8 mouse cellular contexts compared by ENCODE assay signal in genomic region chr2:104816866-104817439, GRCm38 (mm10). TPM values are rescaled to one million over a fixed set of nuclear protein-coding genes. Genes with fewer than 3 reads are reported as not detected.
A peak's percentile ranks its signal among the peaks of the same experiment; 100 is the strongest.
DNase-seq lines count a peak whose midpoint lies in the region; ATAC-seq and TF ChIP-seq lines count a peak whose summit lies in the region.

No protein-coding gene starts in this region.

- H3K9me3 ChIP-seq in CH12.LX (replicated peaks; ENCODE audit: low read length), result no peaks in the 10 kb centered on the region
- H3K9me3 ChIP-seq in forebrain, embryonic 11.5 days (ENCODE audit: control insufficient read depth, low read length), result no peaks in the 10 kb centered on the region
- H3K9me3 ChIP-seq in heart, embryonic 16.5 days (replicated peaks; ENCODE audit: control insufficient read depth, low read length), result no peaks in the 10 kb centered on the region
- no peaks in the 10 kb centered on the region for H3K9me3 ChIP-seq in liver, embryonic 13.5 days (replicated peaks)
- no peaks in the 10 kb centered on the region for H3K9me3 ChIP-seq in stomach, embryonic 14.5 days (ENCODE audit: control insufficient read depth, low read depth, low read length)

- peak in 1 of 2 experiments; percentile 49; a peak in 1 of 4 replicates for TF ChIP-seq CTCF in CH12.LX (conservative IDR thresholded peaks at IDR 0.05 in 1 of 2, IDR thresholded peaks at IDR 0.05 in 1 of 2; ENCODE audit: low read depth in 2 of 2, low read length in 2 of 2)

- dilution Hi-C loops in CH12.LX (cut with MboI; ENCODE audit: extremely low pct_ligation_motif_present, extremely low pct_unique_long_range_greater_than_20kb, low sequenced_read_pairs), result no loop called here

- H3K79me2 ChIP-seq in CH12.LX (replicated peaks; ENCODE audit: control insufficient read depth, extremely low read depth, insufficient read depth, poor library complexity, severe bottlenecking), result peaks cover 38% of the 10 kb centered on the region

- peak overlapping the region; percentile 97 for H3K4me2 ChIP-seq in CH12.LX (ENCODE audit: insufficient read depth, low read depth, poor library complexity, severe bottlenecking)
- peak overlapping the region; percentile 85 for H3K4me2 ChIP-seq in forebrain, embryonic 11.5 days (ENCODE audit: low read depth, low read length, severe bottlenecking)
- H3K4me2 ChIP-seq in heart, embryonic 16.5 days (ENCODE audit: low read depth, low read length), result peak overlapping the region; percentile 94
- H3K4me2 ChIP-seq in liver, embryonic 13.5 days, result peak overlapping the region; percentile 99
- H3K4me2 ChIP-seq in stomach, embryonic 14.5 days (replicated peaks; ENCODE audit: low read depth, low read length), result peak overlapping the region; percentile 76

- ATAC-seq in forebrain, embryonic 11.5 days (replicated peaks; ENCODE audit: low FRiP score), result peak; percentile 95
- ATAC-seq in heart, embryonic 16.5 days (replicated peaks; ENCODE audit: extremely low read depth, insufficient read depth, low FRiP score), result peak; percentile 92
- ATAC-seq in liver, embryonic 13.5 days (ENCODE audit: low read depth), result peak; percentile 93
- ATAC-seq in stomach, embryonic 14.5 days (ENCODE audit: insufficient number of reproducible peaks, insufficient read depth, low FRiP score, low read depth), result peak; percentile 94

- peaks cover 4 to 34% of the 10 kb centered on the region in 2 experiments; a peak in 3 of 4 replicates for H3K4me1 ChIP-seq in CH12.LX (ENCODE audit: control insufficient read depth in 1 of 2, insufficient read depth in 2 of 2)
- peaks cover 3% of the 10 kb centered on the region for H3K4me1 ChIP-seq in forebrain, embryonic 11.5 days (replicated peaks; ENCODE audit: control insufficient read depth, insufficient read depth, low read length)
- H3K4me1 ChIP-seq in heart, embryonic 16.5 days (ENCODE audit: control insufficient read depth, insufficient read depth, low read length), result peaks cover 17% of the 10 kb centered on the region
- H3K4me1 ChIP-seq in liver, embryonic 13.5 days (replicated peaks), result peaks cover 31% of the 10 kb centered on the region
- H3K4me1 ChIP-seq in stomach, embryonic 14.5 days (ENCODE audit: control insufficient read depth, insufficient read depth, low read length), result no peaks in the 10 kb centered on the region

- no peak for TF ChIP-seq RAD21 in CH12.LX (IDR thresholded peaks at IDR 0.05; ENCODE audit: low read depth, low read length)

- TF ChIP-seq POLR2A in CH12.LX (IDR thresholded peaks at IDR 0.05; ENCODE audit: low read depth, low read length), result peak; percentile 74; the same call in 1 of the 2 replicates

- peak overlapping the region; percentile 94 for H3K27ac ChIP-seq in CH12.LX (ENCODE audit: insufficient read depth, low read depth)
- H3K27ac ChIP-seq in forebrain, embryonic 11.5 days (ENCODE audit: low read depth, low read length), result peak overlapping the region; percentile 98
- peak overlapping the region; percentile 98 for H3K27ac ChIP-seq in heart, embryonic 16.5 days (ENCODE audit: low read length)
- peak overlapping the region; percentile 93 for H3K27ac ChIP-seq in liver, embryonic 13.5 days
- H3K27ac ChIP-seq in stomach, embryonic 14.5 days (ENCODE audit: low read length), result peak overlapping the region; percentile 97

- H3K36me3 ChIP-seq in CH12.LX (replicated peaks in 1 of 2; ENCODE audit: control insufficient read depth in 1 of 2, insufficient read depth in 1 of 2, low read length in 1 of 2), result no peaks in the 10 kb centered on the region
- no peaks in the 10 kb centered on the region for H3K36me3 ChIP-seq in forebrain, embryonic 11.5 days (ENCODE audit: control insufficient read depth, insufficient read depth, low read length)
- no peaks in the 10 kb centered on the region for H3K36me3 ChIP-seq in heart, embryonic 16.5 days (ENCODE audit: control insufficient read depth, insufficient read depth)
- no peaks in the 10 kb centered on the region for H3K36me3 ChIP-seq in liver, embryonic 13.5 days
- no peaks in the 10 kb centered on the region for H3K36me3 ChIP-seq in stomach, embryonic 14.5 days (ENCODE audit: control insufficient read depth, insufficient read depth, low read length)

- WGBS in forebrain, embryonic 11.5 days, result under 1% methylated on average over 33 of the region's 51 CpGs
- WGBS in heart, embryonic 16.5 days, result under 1% methylated on average over 31 of the region's 51 CpGs
- 1% methylated on average over 27 of the region's 51 CpGs for WGBS in liver, embryonic 13.5 days (ENCODE audit: insufficient replicate concordance)
- WGBS in stomach, embryonic 14.5 days, result 0% methylated on average over 45 of the region's 51 CpGs

- in situ Hi-C loops in CH12.LX (cut with MboI; ENCODE audit: low pct_ligation_motif_present, low pct_unique_long_range_greater_than_20kb, low sequenced_read_pairs), result no loop called here

- H3K27me3 ChIP-seq in CH12.LX (replicated peaks), result no peaks in the 10 kb centered on the region
- no peaks in the 10 kb centered on the region for H3K27me3 ChIP-seq in forebrain, embryonic 11.5 days (ENCODE audit: control insufficient read depth, insufficient read depth, low read length)
- no peaks in the 10 kb centered on the region for H3K27me3 ChIP-seq in heart, embryonic 16.5 days (ENCODE audit: control insufficient read depth, insufficient read depth, low read length)
- no peaks in the 10 kb centered on the region for H3K27me3 ChIP-seq in liver, embryonic 13.5 days
- H3K27me3 ChIP-seq in stomach, embryonic 14.5 days (ENCODE audit: control insufficient read depth, insufficient read depth, low read length), result no peaks in the 10 kb centered on the region

- DNase-seq in CH12.LX (ENCODE audit: extremely low read depth), result peak; percentile 85
- peak; percentile 71 for DNase-seq in c-Kit-positive CD71-positive TER-119-negative erythroid progenitor cells, embryonic 14.5 days (ENCODE audit: low read depth)
- DNase-seq in forebrain, embryonic 11.5 days (ENCODE audit: low spot score), result peak; percentile 98
- peak; percentile 91 to 96 for DNase-seq in kidney, postnatal 25 days
- peak; percentile 86 for DNase-seq in liver, embryonic 13.5 days
- DNase-seq in natural killer cell, adult 2 months (ENCODE audit: low spot score in 2 of 2), result peak; percentile 60 to 81

- H3K9ac ChIP-seq in CH12.LX (ENCODE audit: insufficient read depth, low read depth), result peak overlapping the region; percentile 97
- peak overlapping the region; percentile 98 for H3K9ac ChIP-seq in forebrain, embryonic 11.5 days (ENCODE audit: low read length)
- H3K9ac ChIP-seq in heart, embryonic 16.5 days (ENCODE audit: low read length), result peak overlapping the region; percentile 98
- H3K9ac ChIP-seq in liver, embryonic 13.5 days, result peak overlapping the region; percentile 91
- H3K9ac ChIP-seq in stomach, embryonic 14.5 days (replicated peaks; ENCODE audit: low read depth, low read length), result peak overlapping the region; percentile 81

- H3K4me3 ChIP-seq in CH12.LX (replicated peaks in 1 of 3; ENCODE audit: low read depth in 2 of 3, low read length in 2 of 3, poor library complexity in 1 of 3), result peak overlapping the region; percentile 77 to 92 (median 81)
- H3K4me3 ChIP-seq in forebrain, embryonic 11.5 days (ENCODE audit: low read depth, low read length), result peak overlapping the region; percentile 94
- peak overlapping the region; percentile 89 for H3K4me3 ChIP-seq in heart, embryonic 16.5 days (ENCODE audit: low read length)
- peak overlapping the region; percentile 91 for H3K4me3 ChIP-seq in liver, embryonic 13.5 days (replicated peaks)
- peak overlapping the region; percentile 87 for H3K4me3 ChIP-seq in stomach, embryonic 14.5 days (ENCODE audit: low read depth, low read length)

- no peak for TF ChIP-seq EP300 in CH12.LX (IDR thresholded peaks at IDR 0.05; ENCODE audit: low read length)

TF ChIP-seq in CH12.LX, 34 proteins besides CTCF, POLR2A, EP300 and RAD21 (continues in another document):
- TF ChIP-seq TCF12 (IDR thresholded peaks at IDR 0.05; ENCODE audit: low read depth, low read length) (peak; percentile 64), MYC (IDR thresholded peaks at IDR 0.05; ENCODE audit: low read depth, low read length) (0 out of 2 replicates have a peak, but pooled peaks have one; percentile 44), NELFE (IDR thresholded peaks at IDR 0.05; ENCODE audit: low read depth, low read length) (peak; percentile 64; the same call in 1 of the 2 replicates), KAT2A (IDR thresholded peaks at IDR 0.05; ENCODE audit: insufficient replicate concordance, low read length) (no peak), MEF2A (IDR thresholded peaks at IDR 0.05; ENCODE audit: borderline replicate concordance, low read depth, low read length) (no peak), MXI1 (IDR thresholded peaks at IDR 0.05; ENCODE audit: low read depth, low read length) (peak; percentile 46; the same call in 1 of the 2 replicates), ZMIZ1 (IDR thresholded peaks at IDR 0.05; ENCODE audit: low read depth, low read length) (peak; percentile 61; the same call in 1 of the 2 replicates)

RNA-seq across cellular contexts. Expression of gene Qser1, which starts 0.4 kb away (rescaled TPM):
- 3.3 and 3.7 TPM in 2 replicates for total RNA-seq in CH12.LX (2012; rRNA removed)
- total RNA-seq in CH12.LX (2014; rRNA removed), result 6.3 and 6.8 TPM in 2 replicates
- polyA plus RNA-seq in CH12.LX (2012; ENCODE audit: insufficient read length, low read depth), result 9.5 and 10.2 TPM in 2 replicates
- 18.7 and 18.9 TPM in 2 replicates for polyA plus RNA-seq in forebrain, embryonic 11.5 days (2014; fragmentation: Nextera tagmentation; extraction: Ambion mirVana)
- 5.6 and 6.2 TPM in 2 replicates for polyA plus RNA-seq in heart, embryonic 16.5 days (2015; fragmentation: Nextera tagmentation; extraction: Ambion mirVana)
- 2.3 and 2.7 TPM in 2 replicates for polyA plus RNA-seq in liver, embryonic 13.5 days (2015; fragmentation: Nextera tagmentation; extraction: Ambion mirVana)
- 18.9 and 19.7 TPM in 2 replicates for polyA plus RNA-seq in stomach, embryonic 14.5 days (2014; fragmentation: Nextera tagmentation; extraction: Ambion mirVana)

RNA-seq across cellular contexts. Expression of gene Prrg4, which starts 32.7 kb away (rescaled TPM):
- 18.3 and 21.0 TPM in 2 replicates for total RNA-seq in CH12.LX (2012; rRNA removed)
- total RNA-seq in CH12.LX (2014; rRNA removed), result 24.4 and 24.7 TPM in 2 replicates
- polyA plus RNA-seq in CH12.LX (2012; ENCODE audit: insufficient read length, low read depth), result 11.0 and 13.9 TPM in 2 replicates
- polyA plus RNA-seq in forebrain, embryonic 11.5 days (2014; fragmentation: Nextera tagmentation; extraction: Ambion mirVana), result 0.48 and 1.1 TPM in 2 replicates
- polyA plus RNA-seq in heart, embryonic 16.5 days (2015; fragmentation: Nextera tagmentation; extraction: Ambion mirVana), result 1.3 and 1.7 TPM in 2 replicates
- polyA plus RNA-seq in liver, embryonic 13.5 days (2015; fragmentation: Nextera tagmentation; extraction: Ambion mirVana), result 0.23 and 0.25 TPM in 2 replicates
- 6.5 and 6.6 TPM in 2 replicates for polyA plus RNA-seq in stomach, embryonic 14.5 days (2014; fragmentation: Nextera tagmentation; extraction: Ambion mirVana)

RNA-seq across cellular contexts. Expression of gene Ccdc73, which starts 50.7 kb away (rescaled TPM):
- 1.8 and 5.1 TPM in 2 replicates for total RNA-seq in CH12.LX (2012; rRNA removed)
- total RNA-seq in CH12.LX (2014; rRNA removed), result 2.2 TPM in 1 of 2 replicates, not detected in the other
- polyA plus RNA-seq in CH12.LX (2012; ENCODE audit: insufficient read length, low read depth), result 0.97 and 2.2 TPM in 2 replicates
- polyA plus RNA-seq in forebrain, embryonic 11.5 days (2014; fragmentation: Nextera tagmentation; extraction: Ambion mirVana), result 5.5 and 6.6 TPM in 2 replicates
- 4.4 and 4.8 TPM in 2 replicates for polyA plus RNA-seq in heart, embryonic 16.5 days (2015; fragmentation: Nextera tagmentation; extraction: Ambion mirVana)
- 3.2 and 4.6 TPM in 2 replicates for polyA plus RNA-seq in liver, embryonic 13.5 days (2015; fragmentation: Nextera tagmentation; extraction: Ambion mirVana)
- polyA plus RNA-seq in stomach, embryonic 14.5 days (2014; fragmentation: Nextera tagmentation; extraction: Ambion mirVana), result 6.6 and 9.2 TPM in 2 replicates

Comparison
In these comparisons a context has a peak if more than half of its experiments do, and no peak if none do; other contexts are left out.
1. Peak in every context shown above with its lines: DNase-seq, ATAC-seq, H3K4me3 ChIP-seq and H3K27ac ChIP-seq.